Mouse (Mus musculus): ENCODE results near the gene Selenbp1.
"Not testable (repeated sequence)": the region's sequence is repeated elsewhere in the genome, so short reads cannot be mapped to it uniquely, and the experiment has no call there.

- TF ChIP-seq CTCF (IDR thresholded peaks at IDR 0.05; ENCODE audit: borderline replicate concordance, insufficient read depth, low read length); POLR2A (IDR thresholded peaks at IDR 0.05; ENCODE audit: low read depth, low read length): not testable (repeated sequence)
Observed at GRCm38 (mm10) chr3:94928979-94929378, 3.9 kb upstream of the Selenbp1 start.

Measured in embryonic fibroblast, embryonic 13.5 days (primary cell).